Mouse (Mus musculus): ENCODE data around the gene Cic.

Cic gene

GRCm38 (mm10) chr7:25284766-25285165 is 17.3 kb downstream of the Cic start:
- DNase-seq = peak; percentile 51

GRCm38 (mm10) chr7:25285511-25286238 is 18.2 kb downstream of the Cic start:
- DNase-seq = no peak

DNA sequence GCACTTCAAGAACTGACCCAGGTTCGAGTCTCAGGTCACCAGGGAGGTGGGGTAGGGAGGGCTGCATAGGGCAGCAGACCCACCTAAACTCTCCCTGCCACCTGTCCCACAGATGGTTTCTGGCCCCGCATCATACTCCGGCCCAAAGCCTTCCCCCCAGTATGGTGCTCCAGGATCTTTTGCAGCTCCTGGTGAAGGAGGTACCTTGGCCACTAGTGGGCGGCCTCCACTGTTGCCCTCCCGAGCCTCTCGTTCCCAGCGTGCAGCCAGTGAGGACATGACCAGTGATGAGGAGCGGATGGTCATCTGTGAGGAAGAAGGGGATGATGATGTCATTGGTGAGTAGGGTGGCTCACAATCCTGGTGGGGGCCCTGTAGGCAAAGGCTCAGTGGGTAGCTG is 19.5 kb downstream of the Cic start:
- no peak for DNase-seq

GRCm38 (mm10) chr7:25288011-25288410 is 20.5 kb downstream of the Cic start:
- no peak for DNase-seq

- no peak for DNase-seq
These were observed 21.2 kb downstream of the Cic start for GRCm38 (mm10) chr7:25288721-25289120.

- no peak for DNase-seq
These were observed 22.4 kb downstream of the Cic start for GRCm38 (mm10) chr7:25289925-25290324.

GRCm38 (mm10) chr7:25290463-25290862 is 23.0 kb downstream of the Cic start:
- no peak for DNase-seq

GRCm38 (mm10) chr7:25290911-25291310 is 23.4 kb downstream of the Cic start:
- DNase-seq = peak; percentile 50

GRCm38 (mm10) chr7:25292107-25292506 is 24.6 kb downstream of the Cic start:
- DNase-seq = no peak

DNA sequence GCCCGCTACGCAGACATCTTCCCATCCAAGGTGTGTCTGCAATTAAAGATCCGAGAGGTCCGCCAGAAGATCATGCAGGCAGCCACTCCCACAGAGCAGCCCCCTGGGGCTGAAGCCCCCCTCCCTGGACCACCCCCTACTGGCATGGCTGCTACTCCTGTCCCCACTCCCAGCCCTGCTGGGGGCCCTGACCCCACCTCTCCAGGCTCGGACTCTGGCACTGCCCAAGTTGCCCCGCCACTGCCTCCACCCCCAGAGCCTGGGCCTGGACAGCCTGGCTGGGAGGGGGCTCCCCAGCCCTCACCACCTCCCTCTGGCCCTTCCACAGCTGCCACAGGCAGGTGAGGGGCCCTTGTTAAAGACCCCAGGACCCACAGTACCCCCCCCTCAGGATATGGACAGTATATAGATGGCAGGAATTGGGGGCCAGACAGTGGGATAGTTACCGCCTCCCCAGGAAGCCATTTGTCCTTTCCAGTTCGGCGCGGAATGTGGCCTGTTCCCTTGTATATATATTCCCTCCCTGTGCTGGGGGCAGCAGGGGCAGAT is 25.8 kb downstream of the Cic start:
- no peak for DNase-seq

- DNase-seq = no peak
These were observed 27.0 kb downstream of the Cic start for GRCm38 (mm10) chr7:25294495-25294894.

- DNase-seq = no peak
These were observed 27.6 kb downstream of the Cic start for GRCm38 (mm10) chr7:25294960-25295722.

- DNase-seq = no peak
These were observed 29.5 kb downstream of the Cic start for GRCm38 (mm10) chr7:25296945-25297453.

- DNase-seq = peak; percentile 78
These were observed 30.2 kb downstream of the Cic start, which contains the start of gene Pafah1b3 for GRCm38 (mm10) chr7:25297454-25298325. TSS of gene Pafah1b3 (minus strand) at chr7:25297986.

DNA sequence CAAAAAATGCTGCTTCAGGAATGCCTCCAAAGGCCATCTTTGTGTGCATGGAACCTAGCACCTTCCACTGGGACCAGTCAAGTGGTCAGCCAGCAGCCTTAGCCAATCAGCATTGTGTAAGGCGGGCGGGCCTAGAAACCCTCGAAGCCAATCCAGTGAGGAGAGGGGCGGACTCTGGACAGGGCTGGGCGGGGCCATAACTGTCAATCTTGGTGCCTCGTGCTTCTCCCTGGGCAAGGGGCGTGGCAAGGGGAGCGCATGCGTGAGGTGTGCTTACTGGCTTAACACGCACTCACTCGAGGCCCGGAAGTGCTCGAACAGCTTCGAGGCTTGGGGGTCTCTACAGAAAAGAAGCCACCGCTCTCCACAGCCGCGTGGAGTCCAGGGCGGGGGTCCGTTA is 33.6 kb downstream of the Cic start, which contains the start of gene Prr19:
TSS of gene Prr19 (plus strand) at position 349 of the 400 bp plus-strand sequence.
- no peak for DNase-seq

DNA sequence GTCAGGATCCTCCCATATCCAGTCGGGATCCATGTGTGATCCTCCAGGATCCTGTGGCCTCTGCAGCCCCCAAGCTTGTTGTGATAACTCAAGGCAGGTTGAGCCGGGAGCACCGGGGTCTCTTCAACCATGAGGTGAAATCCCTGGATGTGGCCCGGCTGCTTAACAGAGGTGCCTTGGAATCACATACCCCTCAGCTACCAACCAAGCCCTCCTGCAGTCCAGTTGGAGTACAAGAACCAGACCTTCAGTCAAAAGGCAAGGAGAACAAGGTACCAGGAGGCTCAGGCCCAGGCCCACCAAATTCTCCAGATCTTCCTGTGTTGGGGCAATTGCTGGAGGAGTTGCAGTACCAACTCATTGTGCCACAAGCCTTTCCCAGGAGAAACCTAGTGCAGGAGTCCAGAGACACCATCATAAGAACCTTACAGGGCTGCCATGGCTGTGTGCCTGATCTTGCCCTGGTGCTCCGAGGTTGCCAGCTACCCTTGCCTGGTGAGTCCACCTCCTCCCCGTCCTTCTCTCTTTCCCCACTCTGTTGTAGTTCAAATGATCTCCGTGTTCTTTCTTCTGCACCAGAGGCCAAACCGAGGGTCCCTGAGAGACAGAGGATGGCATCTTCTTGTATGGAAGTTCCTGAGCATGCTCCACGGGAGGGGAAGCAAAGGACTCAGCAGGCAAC is 35.6 kb downstream of the Cic start:
- DNase-seq = no peak

- DNase-seq = no peak
These were observed 36.1 kb downstream of the Cic start for GRCm38 (mm10) chr7:25303685-25304006.

DNA sequence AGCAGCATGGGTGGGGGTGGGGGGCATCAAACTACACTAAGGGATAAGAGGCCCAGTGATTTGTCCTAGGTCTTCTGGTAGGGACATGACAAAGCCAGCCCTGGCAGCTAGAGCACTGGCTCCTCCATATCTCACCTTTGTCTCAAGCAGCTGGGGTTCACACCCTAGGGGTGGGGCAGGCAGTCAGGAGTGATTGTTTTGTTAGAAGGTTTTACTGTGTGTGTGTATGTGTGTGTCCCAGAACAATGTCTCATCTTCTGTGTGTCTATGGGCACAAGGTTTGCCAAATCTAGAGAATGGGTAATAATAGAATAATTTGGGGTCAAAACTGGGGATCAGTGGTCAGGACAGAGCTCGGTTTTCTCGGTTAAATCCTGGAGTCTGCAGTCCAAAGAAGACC is 38.0 kb downstream of the Cic start:
- no peak for DNase-seq

GRCm38 (mm10) chr7:25305956-25306613 is 38.6 kb downstream of the Cic start, which contains the start of gene Tmem145:
TSS of gene Tmem145 (plus strand) at chr7:25306106.
- peak; percentile 61 for DNase-seq

DNA sequence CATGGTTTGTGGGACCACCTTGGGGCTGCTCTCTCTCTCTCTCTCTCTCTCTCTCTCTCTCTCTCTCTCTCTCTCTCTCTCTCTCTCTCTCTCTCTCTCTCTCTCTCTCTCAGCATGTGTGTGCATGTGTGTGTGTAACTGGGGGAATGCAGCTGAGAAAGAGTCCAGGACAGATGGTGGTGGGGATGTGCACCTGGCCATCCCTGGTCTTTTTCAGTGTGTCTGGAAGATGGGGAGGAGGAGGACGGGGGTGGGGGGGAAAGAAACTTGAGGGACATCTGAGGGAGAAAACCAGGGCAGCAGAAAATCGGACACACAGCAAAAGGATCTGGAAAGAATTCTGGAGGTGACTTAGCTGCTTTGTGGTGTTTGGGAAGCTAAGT is 39.1 kb downstream of the Cic start:
- DNase-seq = no peak

- no peak for DNase-seq
These were observed 41.3 kb downstream of the Cic start for GRCm38 (mm10) chr7:25308702-25309318.

All from right cerebral cortex, postnatal 14 days (tissue).